Mouse (Mus musculus) midbrain, embryonic 10.5 days (tissue): ENCODE measurements around the gene Uckl1. TPM values are rescaled to one million over a fixed set of nuclear protein-coding genes. Genes with fewer than 3 reads are reported as not detected.

Experiments
- DNase-seq: peaks from one replicate; pipeline ENCODE4 v3.0.0-alpha.2; 2017; ENCODE audit warnings: low spot score
- H3K27ac ChIP-seq: fragments of 300-500 bp; sonication (generic); replicated peaks from 2 replicates; pipeline ENCODE4 v1.5.1; 2016; ENCODE audit warnings: mild to moderate bottlenecking
- H3K27me3 ChIP-seq: fragments of 300-500 bp; sonication (generic); 2 replicates; pipeline ENCODE4 v1.6.1; 2016; ENCODE audit warnings: low read depth, mild to moderate bottlenecking; ENCODE audit not compliant: poor library complexity, severe bottlenecking
- H3K36me3 ChIP-seq: fragments of 300-500 bp; sonication (generic); 2 replicates; pipeline ENCODE4 v1.6.1; 2016; ENCODE audit warnings: mild to moderate bottlenecking, moderate library complexity
- H3K4me1 ChIP-seq: fragments of 300-500 bp; sonication (generic); 2 replicates; pipeline ENCODE4 v1.6.1; 2016
- H3K4me3 ChIP-seq: fragments of 300-500 bp; sonication (generic); 2 replicates; pipeline ENCODE4 v1.5.1; 2016; ENCODE audit warnings: mild to moderate bottlenecking, moderate library complexity
- H3K9me3 ChIP-seq: fragments of 300-500 bp; sonication (generic); replicated peaks from 2 replicates; pipeline ENCODE4 v1.6.1; 2016; ENCODE audit warnings: mild to moderate bottlenecking
- WGBS: fragments of 180-500 bp; shearing (Covaris S2); methylation state at CpG from one replicate; pipeline ENCODE4 v1.1.7; 2016; 5-methylcytosine and 5-hydroxymethylcytosine counted together
- polyA plus RNA-seq: library from polyadenylated mRNA; unstranded; fragments of >200 nt; fragmentation: Nextera tagmentation; extraction: Ambion mirVana; gene quantifications from 2 replicates; pipeline ENCODE4 v1.2.1, GENCODE M21; 2016

Gene Uckl1
- polyA plus RNA-seq, 1 experiment from 2014 or later, result 49.8 TPM

- DNase-seq, result no peak
- Histone ChIP-seq H3K4me1 (no peaks in the 10 kb centered on the region), H3K36me3 (peaks cover 92% of the 10 kb centered on the region), H3K27ac (no peak overlapping the region), H3K27me3 (no peaks in the 10 kb centered on the region), H3K9me3 (no peaks in the 10 kb centered on the region), H3K4me3 (no peak overlapping the region)
- 95% methylated on average over 2 of the region's 2 CpGs for WGBS
Measured at GRCm38 (mm10) chr2:181550233-181550632, 34.5 kb downstream of the Uckl1 start.

- H3K27me3 ChIP-seq, result no peaks in the 10 kb centered on the region
- H3K9me3 ChIP-seq, result no peaks in the 10 kb centered on the region
- DNase-seq, result no peak
- peaks cover 87% of the 10 kb centered on the region for H3K36me3 ChIP-seq
- 86% methylated on average over 5 of the region's 5 CpGs for WGBS
- H3K27ac ChIP-seq, result no peak overlapping the region
- no peaks in the 10 kb centered on the region for H3K4me1 ChIP-seq
- no peak overlapping the region for H3K4me3 ChIP-seq
Measured at GRCm38 (mm10) chr2:181548682-181549081, 36.0 kb downstream of the Uckl1 start.

- H3K4me3 ChIP-seq, result no peak overlapping the region
- no peaks in the 10 kb centered on the region for H3K4me1 ChIP-seq
- H3K27me3 ChIP-seq, result no peaks in the 10 kb centered on the region
- H3K27ac ChIP-seq, result no peak overlapping the region
- WGBS, result 85% methylated on average over 1 of the region's 1 CpGs
- no peaks in the 10 kb centered on the region for H3K9me3 ChIP-seq
- peaks cover 82% of the 10 kb centered on the region for H3K36me3 ChIP-seq
- DNase-seq, result no peak
Measured at GRCm38 (mm10) chr2:181548227-181548626, 36.5 kb downstream of the Uckl1 start.

GRCm38 (mm10) chr2:181546142-181546541 lies 38.5 kb downstream of the Uckl1 start:
- 94% methylated on average over 7 of the region's 7 CpGs for whole genome bisulfite sequencing
- peaks cover 71% of the 10 kb centered on the region for H3K36me3 ChIP-seq
- no peak overlapping the region for H3K4me3 ChIP-seq
- no peak overlapping the region for H3K27ac ChIP-seq
- no peaks in the 10 kb centered on the region for H3K4me1 ChIP-seq
- H3K27me3 ChIP-seq, result no peaks in the 10 kb centered on the region
- no peak for DNase-seq
- H3K9me3 ChIP-seq, result no peaks in the 10 kb centered on the region

- Histone ChIP-seq H3K4me3 (no peak overlapping the region), H3K27me3 (no peaks in the 10 kb centered on the region), H3K36me3 (peaks cover 38% of the 10 kb centered on the region), H3K4me1 (no peaks in the 10 kb centered on the region; the same call in 1 of the 2 replicates), H3K27ac (no peak overlapping the region), H3K9me3 (no peaks in the 10 kb centered on the region)
- 94% methylated on average over 6 of the region's 6 CpGs for WGBS
- DNase-seq, result no peak
Measured at GRCm38 (mm10) chr2:181541761-181542380, 42.8 kb downstream of the Uckl1 start.

- peak; percentile 21 for DNase-seq
- Histone ChIP-seq H3K4me3 (no peak overlapping the region), H3K36me3 (peaks cover 23% of the 10 kb centered on the region), H3K9me3 (no peaks in the 10 kb centered on the region), H3K4me1 (no peaks in the 10 kb centered on the region; the same call in 1 of the 2 replicates), H3K27ac (0 out of 2 replicates have a peak overlapping the region, but pooled peaks have one; percentile 9), H3K27me3 (no peaks in the 10 kb centered on the region)
- WGBS, result 88% methylated on average over 2 of the region's 2 CpGs
Measured at GRCm38 (mm10) chr2:181537444-181538047, 47.1 kb downstream of the Uckl1 start.

- H3K36me3 ChIP-seq, result peaks cover 27% of the 10 kb centered on the region
- H3K27ac ChIP-seq, result no peak overlapping the region
- no peaks in the 10 kb centered on the region for H3K27me3 ChIP-seq
- H3K4me3 ChIP-seq, result no peak overlapping the region
- H3K4me1 ChIP-seq, result no peaks in the 10 kb centered on the region; the same call in 1 of the 2 replicates
- H3K9me3 ChIP-seq, result no peaks in the 10 kb centered on the region
- 93% methylated on average over 2 of the region's 2 CpGs for WGBS
- no peak for DNase-seq
Measured at GRCm38 (mm10) chr2:181536410-181536809, 48.3 kb downstream of the Uckl1 start.

- Histone ChIP-seq H3K36me3 (peaks cover 54% of the 10 kb centered on the region), H3K27me3 (no peaks in the 10 kb centered on the region), H3K4me1 (no peaks in the 10 kb centered on the region; the same call in 1 of the 2 replicates), H3K27ac (no peak overlapping the region), H3K9me3 (peaks cover 8% of the 10 kb centered on the region; the same call in 1 of the 2 replicates), H3K4me3 (no peak overlapping the region)
- DNase-seq, result no peak
- 93% methylated on average over 3 of the region's 3 CpGs for WGBS
Measured at GRCm38 (mm10) chr2:181532589-181532988, 52.1 kb downstream of the Uckl1 start.

GRCm38 (mm10) chr2:181529076-181529475 lies 55.6 kb downstream of the Uckl1 start:
- 86% methylated on average over 1 of the region's 1 CpGs for WGBS
- Histone ChIP-seq H3K27me3 (no peaks in the 10 kb centered on the region), H3K9me3 (peaks cover 8% of the 10 kb centered on the region; the same call in 1 of the 2 replicates), H3K4me3 (no peak overlapping the region), H3K4me1 (no peaks in the 10 kb centered on the region), H3K36me3 (peaks cover 66% of the 10 kb centered on the region), H3K27ac (no peak overlapping the region)
- no peak for DNase-seq

GRCm38 (mm10) chr2:181525526-181525925 lies 59.2 kb downstream of the Uckl1 start:
- Histone ChIP-seq H3K9me3 (peaks cover 2% of the 10 kb centered on the region; the same call in 1 of the 2 replicates), H3K27me3 (no peaks in the 10 kb centered on the region), H3K36me3 (peaks cover 51% of the 10 kb centered on the region), H3K4me1 (peaks cover 15% of the 10 kb centered on the region), H3K27ac (no peak overlapping the region), H3K4me3 (no peak overlapping the region)
- no peak for DNase-seq
- WGBS, result 93% methylated on average over 5 of the region's 5 CpGs

- H3K4me3 ChIP-seq, result no peak overlapping the region; the same call in 1 of the 2 replicates
Measured at GRCm38 (mm10) chr2:181522811-181523210, 61.9 kb downstream of the Uckl1 start.

GRCm38 (mm10) chr2:181521491-181521890 lies 63.2 kb downstream of the Uckl1 start:
- Histone ChIP-seq H3K27me3 (no peaks in the 10 kb centered on the region), H3K9me3 (no peaks in the 10 kb centered on the region), H3K27ac (0 out of 2 replicates have a peak overlapping the region, but pooled peaks have one; percentile 97), H3K36me3 (peaks cover 36% of the 10 kb centered on the region), H3K4me3 (peak overlapping the region; percentile 98), H3K4me1 (peaks cover 28% of the 10 kb centered on the region)
- WGBS, result 70% methylated on average over 10 of the region's 10 CpGs
- no peak for DNase-seq

More at GRCm38 (mm10) chr2:181522811-181523210, 61.9 kb downstream of the Uckl1 start:
- Histone ChIP-seq H3K27me3 (no peaks in the 10 kb centered on the region), H3K36me3 (peaks cover 30% of the 10 kb centered on the region), H3K9me3 (no peaks in the 10 kb centered on the region), H3K4me1 (peaks cover 28% of the 10 kb centered on the region), H3K27ac (no peak overlapping the region)
- WGBS, result 69% methylated on average over 5 of the region's 5 CpGs
- DNase-seq, result no peak

- peak overlapping the region; percentile 98 for H3K4me3 ChIP-seq
Measured at GRCm38 (mm10) chr2:181520936-181521227, 63.8 kb downstream of the Uckl1 start.

More at GRCm38 (mm10) chr2:181520936-181521227, 63.8 kb downstream of the Uckl1 start:
- Histone ChIP-seq H3K27ac (peak overlapping the region; percentile 97), H3K27me3 (no peaks in the 10 kb centered on the region), H3K9me3 (no peaks in the 10 kb centered on the region), H3K4me1 (peaks cover 28% of the 10 kb centered on the region), H3K36me3 (peaks cover 37% of the 10 kb centered on the region)
- no peak for DNase-seq
- WGBS, result under 1% methylated on average over 17 of the region's 17 CpGs
